Mouse (Mus musculus): ENCODE results near the gene Hsp90b1. TPM values are rescaled to one million over a fixed set of nuclear protein-coding genes. Genes with fewer than 3 reads are reported as not detected.
"Not testable (repeated sequence)": the region's sequence is repeated elsewhere in the genome, so short reads cannot be mapped to it uniquely, and the experiment has no call there.

The Hsp90b1 gene
- 100 to 1,000 TPM in 1 of 2 experiments, 10 to 100 TPM in 1; 99.0 to 101 TPM for total RNA-seq (2021)
- long read RNA-seq, experiment 1, transcript Hsp90b1-201 (18 exons, 2,825 nt): major isoform, 24 of 113 reads
- long read RNA-seq, experiment 1, partial matches to known transcripts: 89 of 113 reads
- long read RNA-seq, experiment 1, other reads (novel, unspliced or antisense): 0 of 113 reads
- long read RNA-seq, experiment 2, transcript Hsp90b1-201 (18 exons, 2,825 nt): major isoform, 15 of 84 reads
- long read RNA-seq, experiment 2, partial matches to known transcripts: 57 of 84 reads
- long read RNA-seq, experiment 2, other reads (novel, unspliced or antisense): 12 of 84 reads

- DNase-seq: peak; percentile 94 to 98
- intact Hi-C loops (cut with DNase I): loop anchor here (2.0 to 5.0 kb wide), 2 partner anchors 21 to 72 kb away; partner anchors contain the start of gene Nt5dc3
Measured at GRCm38 (mm10) chr10:86705318-86705921, at the start of gene Hsp90b1, which contains the start of gene Ttc41. Gene Hsp90b1 (minus strand): TSS chr10:86705509. Gene Ttc41 (plus strand): TSS chr10:86705811.

DNA sequence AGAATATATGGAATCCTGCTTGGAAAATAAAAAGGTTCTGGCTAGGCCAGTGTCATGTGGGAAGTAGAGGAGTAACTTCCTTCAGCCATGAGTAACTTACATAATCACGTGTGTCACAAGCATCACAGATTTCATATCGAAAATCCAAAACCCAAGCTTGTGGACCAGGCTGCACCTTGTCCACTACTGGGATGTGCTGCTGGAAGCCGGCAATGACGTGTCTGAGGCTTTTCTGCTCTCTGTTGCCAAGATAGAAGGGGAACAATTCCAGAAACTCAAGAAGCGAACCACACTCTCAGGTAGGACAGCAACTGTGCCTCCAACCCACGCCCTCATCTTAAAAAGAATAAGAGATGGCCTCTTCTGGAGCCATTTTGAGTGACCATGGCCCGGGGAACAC is 39.0 kb upstream of the Hsp90b1 start:
- intact Hi-C loops (cut with DNase I): no loop called here
- DNase-seq: no peak

- no peak for DNase-seq
- intact Hi-C loops (cut with DNase I): no loop called here
Measured at GRCm38 (mm10) chr10:86742918-86743317, 37.6 kb upstream of the Hsp90b1 start.

DNA sequence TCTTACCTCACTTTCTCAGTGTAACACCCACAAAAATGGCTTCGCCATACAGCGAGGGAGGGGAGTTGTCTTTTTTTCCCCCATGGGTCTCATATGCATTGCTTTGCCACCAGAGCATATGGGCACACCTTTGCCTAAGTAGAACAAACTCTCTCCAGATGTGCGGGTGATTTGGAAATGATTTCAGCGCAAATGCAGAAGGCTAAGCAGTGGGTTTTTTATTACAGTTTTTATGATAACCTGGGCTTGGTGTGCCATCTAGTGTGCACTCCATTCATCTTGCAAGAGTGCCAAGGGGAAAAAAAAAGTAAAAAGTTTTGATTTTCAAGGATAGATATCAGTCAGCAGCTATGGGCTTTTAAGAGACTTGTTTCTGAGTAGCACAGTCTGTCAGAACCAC is 29.7 kb upstream of the Hsp90b1 start:
- intact Hi-C loops (cut with DNase I): no loop called here
- DNase-seq: no peak

DNA sequence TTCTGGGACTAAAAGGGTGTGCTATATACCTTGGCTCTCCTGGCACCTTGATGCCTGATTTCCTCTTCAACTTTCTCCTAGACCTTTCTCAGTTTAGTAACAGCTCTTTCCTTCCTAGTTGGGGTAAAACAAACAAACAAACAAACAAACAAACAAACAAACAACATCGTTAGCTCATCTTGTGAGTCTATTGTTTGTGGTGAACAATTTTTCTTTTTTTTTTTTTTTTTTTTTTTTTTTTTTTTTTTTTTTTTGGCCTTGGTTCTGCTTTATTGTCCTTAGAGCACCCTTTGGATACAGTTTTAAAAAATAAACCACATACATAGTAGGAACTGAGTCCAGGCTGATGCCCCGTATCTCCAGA is 26.2 kb upstream of the Hsp90b1 start:
- no peak for DNase-seq
- intact Hi-C loops (cut with DNase I): loop anchor here (5.0 kb wide), 2 partner anchors 94 to 254 kb away; no protein-coding TSS in a partner anchor

DNA sequence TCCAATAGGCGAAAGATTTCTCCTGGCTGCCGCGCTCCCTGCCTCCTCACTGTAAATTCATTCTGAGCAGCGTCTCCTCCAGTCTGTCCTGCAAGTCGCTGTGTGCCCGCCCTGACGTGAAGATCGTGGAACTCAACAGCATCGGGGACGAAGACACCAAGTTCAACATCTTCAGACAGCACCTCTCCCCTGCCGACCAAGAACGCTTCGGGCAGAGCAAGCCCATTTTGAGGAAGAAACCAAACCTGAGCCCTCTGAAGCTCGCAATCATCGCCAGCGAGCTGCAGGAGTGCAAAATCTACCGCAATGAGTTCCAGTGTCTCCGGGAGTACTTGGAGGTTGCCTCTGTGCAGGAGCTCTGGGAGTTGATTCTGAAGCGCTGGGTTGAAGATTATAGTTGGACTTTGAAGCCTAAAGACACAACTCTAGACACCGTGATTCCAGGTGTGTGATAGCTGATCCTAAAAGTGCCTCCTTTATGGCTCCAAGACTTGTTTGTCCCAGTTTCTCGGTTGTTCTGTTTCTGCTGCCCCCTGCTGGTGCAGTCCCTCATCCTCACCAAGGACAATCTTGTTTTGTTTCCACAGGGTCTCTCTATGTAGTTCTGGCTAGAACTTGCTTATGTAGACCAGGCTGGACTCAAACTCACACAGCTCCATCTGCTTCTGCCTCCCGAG is 25.7 kb upstream of the Hsp90b1 start:
- intact Hi-C loops (cut with DNase I): loop anchor here (5.0 kb wide), 2 partner anchors 94 to 254 kb away; no protein-coding TSS in a partner anchor
- DNase-seq: peak; percentile 74 to 77

DNA sequence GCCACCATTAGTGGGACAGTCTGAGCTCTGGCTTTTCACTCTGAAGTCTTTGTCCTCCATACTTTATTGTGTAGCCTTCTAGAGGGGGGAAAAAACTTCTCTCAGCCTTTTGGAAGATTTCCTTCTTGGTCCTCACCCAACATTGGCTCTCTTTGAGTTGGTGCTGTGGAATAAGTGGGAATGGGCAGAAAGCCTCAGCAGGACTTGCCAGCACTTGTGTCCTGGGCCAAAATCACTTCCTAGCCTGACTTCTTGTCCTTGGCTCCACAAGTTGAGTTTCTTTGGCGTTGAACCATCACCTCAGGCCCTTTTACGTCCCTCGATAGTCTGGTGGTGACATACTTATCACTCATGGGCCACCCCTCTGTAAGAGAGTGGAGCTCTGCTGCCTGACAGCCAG is 22.9 kb upstream of the Hsp90b1 start:
- DNase-seq: no peak
- intact Hi-C loops (cut with DNase I): no loop called here

GRCm38 (mm10) chr10:86727548-86727980 is 22.3 kb upstream of the Hsp90b1 start:
- intact Hi-C loops (cut with DNase I): no loop called here
- DNase-seq: peak in 1 of 2 experiments; percentile 21

- DNase-seq: no peak
- intact Hi-C loops (cut with DNase I): no loop called here
Measured at GRCm38 (mm10) chr10:86712156-86712555, 6.8 kb upstream of the Hsp90b1 start.

GRCm38 (mm10) chr10:86707134-86707533 is 1.8 kb upstream of the Hsp90b1 start:
- intact Hi-C loops (cut with DNase I): loop anchor here (5.0 kb wide), 1 partner anchor 70 kb away; the partner anchor contains the start of gene Nt5dc3

DNA sequence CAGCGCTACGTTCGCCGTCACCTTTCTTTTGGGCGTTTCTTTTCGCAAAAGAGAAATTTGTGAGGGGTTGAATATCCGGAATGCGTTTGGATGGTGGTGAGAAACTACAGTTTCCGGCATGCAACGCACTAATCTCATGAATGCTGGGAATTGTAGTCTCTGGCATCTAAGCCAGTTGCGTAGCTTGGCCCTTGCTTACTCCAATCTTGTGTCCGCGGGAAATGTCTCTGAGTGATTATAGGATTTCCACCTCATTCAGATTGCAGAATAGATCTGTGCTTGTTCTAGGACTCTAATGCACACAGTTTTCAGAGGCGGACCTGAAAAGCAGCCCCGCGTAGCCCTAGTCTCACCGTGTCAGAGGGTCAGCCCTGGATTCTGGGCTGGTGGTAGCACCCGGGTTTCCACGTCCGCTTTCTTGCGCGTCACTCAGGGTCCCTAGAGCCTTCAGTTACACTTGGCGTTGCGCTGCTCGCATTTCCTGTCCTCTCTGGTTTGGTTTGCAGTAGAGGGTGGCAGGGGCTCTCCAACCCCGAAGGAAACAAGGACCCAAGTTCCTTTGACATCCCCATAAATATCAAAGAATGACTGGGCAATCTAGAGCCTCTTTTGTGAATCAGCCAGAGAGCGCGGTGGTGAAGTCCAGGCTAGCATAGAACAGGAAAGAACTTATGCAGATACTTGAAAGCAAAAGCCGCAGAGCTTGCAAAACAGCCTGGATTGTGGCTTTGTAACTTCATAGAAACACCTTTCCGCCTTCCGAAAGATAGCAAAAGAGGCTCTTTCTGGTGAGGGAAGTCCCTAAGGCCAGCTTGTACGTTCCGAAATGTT is 828 bp upstream of the Hsp90b1 start:
- intact Hi-C loops (cut with DNase I): loop anchor here (2.0 to 5.0 kb wide), 2 partner anchors 21 to 71 kb away; partner anchors contain the start of gene Nt5dc3
- peak; percentile 64 to 79 for DNase-seq

More at GRCm38 (mm10) chr10:86707134-86707533, 1.8 kb upstream of the Hsp90b1 start:
- no peak for DNase-seq

DNA sequence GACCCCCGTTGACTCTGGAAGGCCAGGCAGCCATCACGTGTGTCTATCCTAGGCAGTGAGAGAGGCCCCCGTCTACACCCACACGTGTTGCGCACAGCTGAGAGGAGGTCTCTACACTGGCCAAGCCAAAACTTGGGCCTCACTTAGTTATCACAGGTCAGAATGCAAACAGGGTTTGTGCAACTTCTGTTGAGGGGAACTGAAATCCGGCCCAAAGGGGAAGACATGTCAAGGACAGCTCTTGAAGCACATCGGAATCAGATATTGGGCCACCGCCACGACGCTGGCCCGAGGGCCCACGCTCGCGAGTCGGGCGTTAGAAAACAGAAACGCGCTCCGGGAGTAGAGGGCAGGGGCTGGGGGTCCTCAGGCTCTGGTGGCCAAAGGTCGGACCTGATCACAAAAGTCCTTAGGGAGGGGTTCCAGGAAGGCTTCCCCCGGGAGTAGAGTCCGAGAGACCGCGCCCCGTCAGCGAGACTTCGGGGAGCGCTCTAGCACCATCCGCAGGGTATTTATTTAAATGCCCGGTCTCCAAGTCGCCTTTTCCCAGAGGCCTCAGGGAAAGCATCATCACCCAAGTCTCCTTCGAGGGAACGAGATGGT is 619 bp downstream of the Hsp90b1 start:
- peak in 1 of 2 experiments; percentile 25 for DNase-seq
- intact Hi-C loops (cut with DNase I): loop anchor here (2.0 to 5.0 kb wide), 2 partner anchors 20 to 73 kb away; partner anchors contain the start of gene Nt5dc3

- DNase-seq: no peak
- intact Hi-C loops (cut with DNase I): loop anchor here (2.0 kb wide), 1 partner anchor 19 kb away; no protein-coding TSS in a partner anchor
Measured at GRCm38 (mm10) chr10:86704141-86704540, 1.2 kb downstream of the Hsp90b1 start.

DNA sequence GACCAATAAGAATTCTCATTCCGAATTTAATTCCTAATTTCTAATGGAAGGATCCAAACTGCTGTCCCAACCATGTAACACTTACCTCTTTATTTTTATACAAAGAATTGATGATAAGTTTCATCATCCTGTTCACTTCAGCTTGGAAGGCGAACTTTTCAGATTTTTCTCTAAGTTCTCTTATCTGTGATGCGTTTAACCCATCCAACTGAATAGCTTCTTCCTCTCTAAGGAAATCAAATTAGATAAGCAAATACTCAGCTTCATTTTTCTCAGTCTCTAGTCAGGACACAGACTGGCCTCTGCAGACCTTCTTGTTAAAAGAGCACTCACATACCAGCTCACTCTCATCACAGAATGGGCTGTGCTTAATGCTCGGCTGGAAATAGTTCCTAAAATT is 1.9 kb downstream of the Hsp90b1 start:
- no peak for DNase-seq
- intact Hi-C loops (cut with DNase I): no loop called here

DNA sequence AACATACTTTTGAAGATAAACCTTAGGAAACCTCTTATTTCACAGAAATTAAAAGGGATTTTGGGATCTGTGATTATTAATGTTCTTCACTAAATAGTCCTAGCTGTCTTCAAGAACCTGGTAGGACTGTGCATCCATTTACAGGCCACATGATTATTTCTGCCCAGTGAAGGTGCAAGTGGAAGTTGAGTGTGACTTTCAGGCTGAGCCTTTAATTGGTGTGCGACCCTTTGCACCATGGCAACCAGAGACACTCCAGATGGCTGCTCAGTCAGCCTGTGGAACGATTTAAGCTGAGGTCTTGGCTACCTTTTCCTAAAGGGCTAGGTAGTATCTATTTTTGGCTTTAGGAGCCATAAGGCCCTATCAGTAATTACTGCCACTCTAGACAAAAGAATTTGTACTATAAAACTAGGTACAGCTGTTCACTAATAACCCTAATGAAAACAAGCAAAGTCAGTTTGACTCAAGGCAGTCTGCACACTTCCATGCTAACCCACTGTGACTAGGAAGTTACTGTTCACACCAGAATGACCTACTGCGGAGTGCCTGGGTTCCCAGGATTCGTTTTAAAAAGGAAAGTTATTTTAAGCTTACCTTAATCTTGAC is 2.9 kb downstream of the Hsp90b1 start:
- intact Hi-C loops (cut with DNase I): no loop called here
- no peak for DNase-seq

DNA sequence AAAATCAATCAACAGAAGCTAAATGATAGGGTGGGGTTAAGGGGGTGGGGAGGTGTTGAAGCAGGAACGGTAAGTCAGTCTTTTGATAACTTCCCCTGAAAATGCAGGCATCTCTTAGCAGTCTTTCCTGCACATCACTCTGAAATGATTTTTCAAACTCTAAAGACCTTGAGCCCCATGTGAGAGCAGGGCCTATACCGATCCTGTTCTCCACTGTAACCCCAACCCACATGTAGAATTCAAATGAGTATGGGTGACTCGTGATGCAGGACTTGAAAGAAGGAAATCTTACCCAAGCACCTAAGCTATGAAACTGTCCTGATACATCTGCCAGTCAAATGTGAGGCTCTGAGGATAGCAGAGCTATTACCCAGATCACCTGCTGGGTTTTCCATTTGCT is 4.3 kb downstream of the Hsp90b1 start:
- intact Hi-C loops (cut with DNase I): no loop called here
- DNase-seq: no peak

DNA sequence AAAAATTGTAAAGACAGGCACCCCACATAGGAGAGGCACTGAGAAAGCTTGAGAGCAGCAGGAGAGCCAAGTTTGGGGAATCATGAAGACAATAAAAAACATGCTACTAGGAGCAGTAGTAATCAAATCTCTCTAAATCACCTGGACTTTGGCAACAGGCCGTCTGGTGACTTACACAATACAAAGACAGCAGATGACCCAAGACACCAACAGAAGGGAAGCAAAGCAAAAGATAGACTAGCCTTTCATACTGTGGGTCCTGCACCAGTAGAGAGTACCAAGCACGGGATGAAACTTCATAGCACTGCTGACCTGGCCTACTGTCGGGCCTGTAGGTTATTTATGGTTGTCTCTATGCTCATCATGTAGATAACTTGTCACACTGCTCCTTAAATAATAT is 5.1 kb downstream of the Hsp90b1 start:
- DNase-seq: no peak
- intact Hi-C loops (cut with DNase I): no loop called here

DNA sequence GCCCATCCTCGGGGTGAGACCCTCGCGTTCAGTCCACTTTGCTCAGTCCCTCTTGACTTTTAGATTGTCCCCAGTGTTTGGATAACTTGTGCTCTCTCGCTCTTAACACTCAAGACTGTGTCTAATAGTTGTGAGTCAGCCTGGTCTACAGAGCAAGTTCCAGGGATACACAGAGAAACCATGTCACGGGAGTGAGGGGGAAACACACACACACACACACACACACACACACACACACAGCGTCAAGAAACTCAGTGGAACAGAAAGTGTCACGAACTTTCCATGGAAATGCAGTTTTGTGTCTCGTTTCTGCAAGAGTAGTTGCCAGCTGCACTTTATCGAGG is 19.3 kb downstream of the Hsp90b1 start:
- DNase-seq; intact Hi-C loops (cut with DNase I): not testable (repeated sequence)
